9 mouse cellular contexts compared by ENCODE assay signal in the genomic region with DNA sequence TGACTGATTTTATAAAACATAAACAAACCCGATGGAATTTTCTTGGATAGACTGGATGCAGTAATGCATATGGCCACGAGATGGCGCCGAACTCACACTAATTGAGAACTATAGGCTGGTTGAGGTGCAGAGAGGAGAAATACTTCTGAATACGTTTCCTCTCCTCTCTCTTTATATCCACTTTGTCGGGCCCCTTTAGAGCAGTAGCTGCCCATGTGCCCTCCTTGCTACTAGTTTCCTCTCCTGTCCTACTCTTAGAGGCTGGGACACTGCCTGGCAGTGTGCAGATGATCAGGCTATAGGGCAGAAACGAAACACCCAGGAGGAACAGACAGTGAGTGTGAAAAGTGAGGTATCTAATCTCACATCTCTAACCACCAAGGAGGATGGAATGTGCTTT. TPM values are rescaled to one million over a fixed set of nuclear protein-coding genes. Genes with fewer than 3 reads are reported as not detected.
DNase-seq lines count a peak whose midpoint lies in the region; ATAC-seq and TF ChIP-seq lines count a peak whose summit lies in the region.
"Had no signal": no experiment of that assay in that cellular context is flagged by ENCODE, and none has a peak within 500 bp of the region (broad histone marks: within the 10 kb centered on the region; RNA-seq: fewer than 3 reads in every experiment).

No protein-coding gene starts in this region.

- H3K79me2 ChIP-seq in CH12.LX (replicated peaks; ENCODE audit: control insufficient read depth, extremely low read depth, insufficient read depth, poor library complexity, severe bottlenecking): no peaks in the 10 kb centered on the region

- no peak overlapping the region for H3K9ac ChIP-seq in CH12.LX (ENCODE audit: insufficient read depth, low read depth)
- H3K9ac ChIP-seq in liver, postnatal 0 days (replicated peaks): no peak overlapping the region
- no peak overlapping the region for H3K9ac ChIP-seq in neural tube, embryonic 13.5 days

- H3K4me2 ChIP-seq in CH12.LX (ENCODE audit: insufficient read depth, low read depth, poor library complexity, severe bottlenecking): peak overlapping the region; percentile 87
- peak overlapping the region; percentile 46 for H3K4me2 ChIP-seq in liver, postnatal 0 days (ENCODE audit: low read depth, low read length)
- peak overlapping the region; percentile 33 for H3K4me2 ChIP-seq in neural tube, embryonic 13.5 days

- H3K36me3 ChIP-seq in CH12.LX (replicated peaks in 1 of 2; ENCODE audit: control insufficient read depth in 1 of 2, insufficient read depth in 1 of 2, low read length in 1 of 2): no peaks in the 10 kb centered on the region
- H3K36me3 ChIP-seq in liver, postnatal 0 days (replicated peaks; ENCODE audit: insufficient read depth, low read length): no peaks in the 10 kb centered on the region
- H3K36me3 ChIP-seq in neural tube, embryonic 13.5 days: no peaks in the 10 kb centered on the region

- peak; percentile 75 to 79 for TF ChIP-seq CTCF in CH12.LX (conservative IDR thresholded peaks at IDR 0.05 in 1 of 2, IDR thresholded peaks at IDR 0.05 in 1 of 2; ENCODE audit: low read depth in 2 of 2, low read length in 2 of 2)
- TF ChIP-seq CTCF in brain, embryonic 14.5 days (IDR thresholded peaks at IDR 0.05; ENCODE audit: borderline replicate concordance, extremely low read depth, insufficient read depth, insufficient read length): peak; percentile 74; the same call in 1 of the 2 replicates
- TF ChIP-seq CTCF in liver, postnatal 0 days (IDR thresholded peaks at IDR 0.05; ENCODE audit: low read depth): peak; percentile 80

- peaks cover 2% of the 10 kb centered on the region for H3K27me3 ChIP-seq in CH12.LX (replicated peaks)
- no peaks in the 10 kb centered on the region for H3K27me3 ChIP-seq in liver, postnatal 0 days (ENCODE audit: insufficient read depth, low read length)
- no peaks in the 10 kb centered on the region for H3K27me3 ChIP-seq in neural tube, embryonic 13.5 days

- H3K27ac ChIP-seq in CH12.LX (ENCODE audit: insufficient read depth, low read depth): no peak overlapping the region
- H3K27ac ChIP-seq in liver, postnatal 0 days (ENCODE audit: low read depth): no peak overlapping the region
- H3K27ac ChIP-seq in neural tube, embryonic 13.5 days (replicated peaks): no peak overlapping the region

- intact Hi-C loops in heart, postnatal 36 days (cut with DNase I): loop anchor here (10.0 kb wide), 1 partner anchor 201 kb away; no protein-coding TSS in a partner anchor

- no peaks in the 10 kb centered on the region for H3K9me3 ChIP-seq in CH12.LX (replicated peaks; ENCODE audit: low read length)
- H3K9me3 ChIP-seq in liver, postnatal 0 days (ENCODE audit: low read length): no peaks in the 10 kb centered on the region
- H3K9me3 ChIP-seq in neural tube, embryonic 13.5 days: no peaks in the 10 kb centered on the region

- peak overlapping the region in 2 of 3 experiments; percentile 33 to 40 for H3K4me3 ChIP-seq in CH12.LX (replicated peaks in 1 of 3; ENCODE audit: low read depth in 2 of 3, low read length in 2 of 3, poor library complexity in 1 of 3)
- H3K4me3 ChIP-seq in liver, postnatal 0 days (ENCODE audit: low read depth, low read length): no peak overlapping the region
- no peak overlapping the region for H3K4me3 ChIP-seq in neural tube, embryonic 13.5 days

- in situ Hi-C loops in CH12.LX (cut with MboI; ENCODE audit: low pct_ligation_motif_present, low pct_unique_long_range_greater_than_20kb, low sequenced_read_pairs): no loop called here

- 7% methylated on average over 7 of the region's 7 CpGs for WGBS in liver, postnatal 0 days (ENCODE audit: insufficient replicate concordance)
- WGBS in neural tube, embryonic 13.5 days: 10% methylated on average over 7 of the region's 7 CpGs

- dilution Hi-C loops in CH12.LX (cut with MboI; ENCODE audit: extremely low pct_ligation_motif_present, extremely low pct_unique_long_range_greater_than_20kb, low sequenced_read_pairs): no loop called here

- DNase-seq in CH12.LX (ENCODE audit: extremely low read depth): peak; percentile 73
- peak; percentile 75 for DNase-seq in brain, embryonic 14.5 days (ENCODE audit: low read depth)
- peak; percentile 56 to 71 for DNase-seq in heart, postnatal 36 days
- peak; percentile 74 for DNase-seq in layer of hippocampus, adult 11-12 months (ENCODE audit: low spot score)
- peak; percentile 58 for DNase-seq in liver, postnatal 0 days
- peak; percentile 76 for DNase-seq in thymus, postnatal 0 days (ENCODE audit: low spot score)

- TF ChIP-seq EP300 in CH12.LX (IDR thresholded peaks at IDR 0.05; ENCODE audit: low read length): no peak
- TF ChIP-seq EP300 in liver, postnatal 0 days (IDR thresholded peaks at IDR 0.05; ENCODE audit: low read depth): no peak

- ATAC-seq in erythroid progenitor cell, adult 5-6 weeks (replicated peaks; ENCODE audit: low FRiP score, poor library complexity, severe bottlenecking): peak; percentile 56; the same call in 1 of the 2 replicates
- peak; percentile 44 for ATAC-seq in liver, postnatal 0 days
- ATAC-seq in neural tube, embryonic 13.5 days (ENCODE audit: low read depth): peak; percentile 87

- TF ChIP-seq RAD21 in CH12.LX (IDR thresholded peaks at IDR 0.05; ENCODE audit: low read depth, low read length): peak; percentile 69

- TF ChIP-seq POLR2A in CH12.LX (IDR thresholded peaks at IDR 0.05; ENCODE audit: low read depth, low read length): no peak
- no peak for TF ChIP-seq POLR2A in brain, embryonic 14.5 days (IDR thresholded peaks at IDR 0.05; ENCODE audit: borderline replicate concordance, extremely low read depth, insufficient read depth, insufficient read length, poor library complexity, severe bottlenecking)

- H3K4me1 ChIP-seq in CH12.LX (ENCODE audit: control insufficient read depth in 1 of 2, insufficient read depth in 2 of 2): peaks cover 2 to 24% of the 10 kb centered on the region in 2 experiments; a peak in 3 of 4 replicates
- no peaks in the 10 kb centered on the region for H3K4me1 ChIP-seq in liver, postnatal 0 days (ENCODE audit: insufficient read depth)
- H3K4me1 ChIP-seq in neural tube, embryonic 13.5 days (replicated peaks): 0 out of 2 replicates have a peak, but pooled peaks cover 3% of the 10 kb centered on the region

TF ChIP-seq in CH12.LX, 34 proteins besides CTCF, POLR2A, EP300 and RAD21:
- TF ChIP-seq MAZ (IDR thresholded peaks at IDR 0.05; ENCODE audit: low read depth, low read length): no peak
- TF ChIP-seq ZMIZ1 (IDR thresholded peaks at IDR 0.05; ENCODE audit: low read depth, low read length): no peak
- no peak for TF ChIP-seq E2F4 (IDR thresholded peaks at IDR 0.05; ENCODE audit: insufficient replicate concordance, low read depth, low read length)
- TF ChIP-seq BHLHE40 (IDR thresholded peaks at IDR 0.05; ENCODE audit: low read depth, low read length): no peak
- TF ChIP-seq NRF1 (IDR thresholded peaks at IDR 0.05; ENCODE audit: low read depth, low read length): no peak
- no peak for TF ChIP-seq TBP (conservative IDR thresholded peaks at IDR 0.05; ENCODE audit: low read depth, low read length)
- no peak for TF ChIP-seq ZKSCAN1 (IDR thresholded peaks at IDR 0.05; ENCODE audit: borderline replicate concordance, low read depth, low read length)
- TF ChIP-seq SMC3 (IDR thresholded peaks at IDR 0.05; ENCODE audit: low read depth, low read length): peak; percentile 48

RNA-seq across cellular contexts. Expression of gene Slc5a9, which starts 16.7 kb away (rescaled TPM):
- 2.4 and 2.6 TPM in 2 replicates for total RNA-seq in CH12.LX (2012; rRNA removed)
- total RNA-seq in CH12.LX (2014; rRNA removed): 9.3 and 9.6 TPM in 2 replicates
- 2.8 and 3.5 TPM in 2 replicates for polyA plus RNA-seq in CH12.LX (2012; ENCODE audit: insufficient read length, low read depth)
- polyA plus RNA-seq in brain, embryonic 14.5 days (2012; rRNA removed): 0.01 and 0.21 TPM in 2 replicates
- total RNA-seq in erythroid progenitor cell, adult 5-6 weeks (2015; ENCODE audit: low replicate concordance): not detected in 2 replicates
- not detected in 2 replicates for total RNA-seq in erythroid progenitor cell, adult 5-6 weeks (2017; ENCODE audit: low replicate concordance)
- total RNA-seq in heart, postnatal 36 days (2021): not detected
- not detected in 2 replicates for polyA plus RNA-seq in liver, postnatal 0 days (2015; fragmentation: Nextera tagmentation; extraction: Ambion mirVana)
- 0.14 TPM in 1 of 2 replicates, not detected in the other for polyA plus RNA-seq in neural tube, embryonic 13.5 days (2015; fragmentation: Nextera tagmentation; extraction: Ambion mirVana)
- 34.6 and 39.0 TPM in 2 replicates for polyA plus RNA-seq in thymus, postnatal 0 days (2015; fragmentation: Nextera tagmentation; extraction: Ambion mirVana)

RNA-seq across cellular contexts. Expression of gene Skint8, which starts 33.2 kb away (rescaled TPM):
- total RNA-seq in CH12.LX (2012; rRNA removed) (not detected in 2 replicates), CH12.LX (2014; rRNA removed) (not detected in 2 replicates)
- not detected in 2 replicates for polyA plus RNA-seq in CH12.LX (2012; ENCODE audit: insufficient read length, low read depth)
- polyA plus RNA-seq in brain, embryonic 14.5 days (2012; rRNA removed): not detected in 2 replicates
- not detected in 2 replicates for total RNA-seq in erythroid progenitor cell, adult 5-6 weeks (2015; ENCODE audit: low replicate concordance)
- total RNA-seq in erythroid progenitor cell, adult 5-6 weeks (2017; ENCODE audit: low replicate concordance): not detected in 2 replicates
- total RNA-seq in heart, postnatal 36 days (2021): not detected
- not detected in 2 replicates for polyA plus RNA-seq in liver, postnatal 0 days (2015; fragmentation: Nextera tagmentation; extraction: Ambion mirVana)
- polyA plus RNA-seq in neural tube, embryonic 13.5 days (2015; fragmentation: Nextera tagmentation; extraction: Ambion mirVana): not detected in 2 replicates
- 3.0 and 3.6 TPM in 2 replicates for polyA plus RNA-seq in thymus, postnatal 0 days (2015; fragmentation: Nextera tagmentation; extraction: Ambion mirVana)
- total RNA-seq: gastrocnemius, postnatal 36 days had no signal

Comparison
In these comparisons a context has a peak if more than half of its experiments do, and no peak if none do; other contexts are left out.
1. H3K4me2 ChIP-seq: peak in every context shown above with its lines; median percentile 87 in CH12.LX; 46 in liver, postnatal 0 days; 33 in neural tube, embryonic 13.5 days.
2. H3K4me3 ChIP-seq: peak in CH12.LX (2 of 3); none in liver, postnatal 0 days (single experiment) and neural tube, embryonic 13.5 days (single experiment).
3. Peak in every context shown above with its lines, with median percentiles within 50 percentile points of each other: DNase-seq, CTCF ChIP-seq and ATAC-seq.